Mouse (Mus musculus) urinary bladder, postnatal 10 days (tissue): ENCODE data around the gene Tctn1.

Experiments
- DNase-seq: peaks from one replicate; pipeline ENCODE4 v3.0.0; 2022; ENCODE audit warnings: low spot score

Gene Tctn1

GRCm38 (mm10) chr5:122285029-122285766, 20.9 kb upstream of the Tctn1 start:
- no peak for DNase-seq

DNA sequence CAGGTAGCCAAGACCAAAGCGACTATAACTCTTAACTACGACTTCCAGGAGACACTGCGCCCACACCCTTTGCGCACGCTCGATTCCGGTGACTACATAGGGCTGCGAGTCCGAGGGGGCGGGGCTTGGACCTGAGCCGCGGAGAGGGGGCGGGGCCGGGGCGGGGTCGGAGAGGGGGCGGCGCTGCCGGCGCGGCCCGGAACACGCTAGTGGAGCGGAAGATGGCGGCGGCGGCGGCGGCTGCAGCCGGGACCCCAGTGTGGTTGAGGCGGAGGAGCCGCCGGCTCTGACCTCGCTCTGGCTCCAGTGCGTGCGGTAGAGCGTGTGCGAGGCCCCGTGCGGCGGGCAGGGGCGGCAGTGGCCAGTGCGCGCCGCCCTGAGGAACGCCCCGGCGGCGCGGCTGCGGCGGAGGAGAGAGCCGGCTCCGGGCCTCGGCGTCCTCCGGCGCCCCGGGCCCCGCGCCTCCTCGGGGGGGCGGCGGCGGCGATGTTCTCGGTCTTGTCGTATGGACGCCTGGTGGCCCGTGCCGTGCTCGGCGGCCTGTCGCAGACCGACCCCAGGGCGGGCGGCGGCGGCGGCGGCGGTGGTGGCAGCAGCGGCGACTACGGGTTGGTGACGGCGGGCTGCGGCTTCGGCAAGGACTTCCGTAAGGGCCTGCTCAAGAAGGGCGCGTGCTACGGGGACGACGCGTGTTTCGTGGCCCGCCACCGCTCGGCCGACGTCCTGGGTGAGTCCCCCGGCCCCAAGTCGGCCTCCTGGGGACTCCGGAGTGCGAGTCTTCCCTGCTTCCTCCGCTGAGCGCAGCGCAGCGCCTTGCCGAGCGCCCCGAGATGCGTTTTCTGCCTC, 20.1 kb upstream of the Tctn1 start, which contains the start of gene Pptc7:
TSS of gene Pptc7 (plus strand) at position 183 of the 846 bp plus-strand sequence.
- peak; percentile 75 for DNase-seq

GRCm38 (mm10) chr5:122283828-122284182, 19.5 kb upstream of the Tctn1 start:
- DNase-seq = no peak

DNA sequence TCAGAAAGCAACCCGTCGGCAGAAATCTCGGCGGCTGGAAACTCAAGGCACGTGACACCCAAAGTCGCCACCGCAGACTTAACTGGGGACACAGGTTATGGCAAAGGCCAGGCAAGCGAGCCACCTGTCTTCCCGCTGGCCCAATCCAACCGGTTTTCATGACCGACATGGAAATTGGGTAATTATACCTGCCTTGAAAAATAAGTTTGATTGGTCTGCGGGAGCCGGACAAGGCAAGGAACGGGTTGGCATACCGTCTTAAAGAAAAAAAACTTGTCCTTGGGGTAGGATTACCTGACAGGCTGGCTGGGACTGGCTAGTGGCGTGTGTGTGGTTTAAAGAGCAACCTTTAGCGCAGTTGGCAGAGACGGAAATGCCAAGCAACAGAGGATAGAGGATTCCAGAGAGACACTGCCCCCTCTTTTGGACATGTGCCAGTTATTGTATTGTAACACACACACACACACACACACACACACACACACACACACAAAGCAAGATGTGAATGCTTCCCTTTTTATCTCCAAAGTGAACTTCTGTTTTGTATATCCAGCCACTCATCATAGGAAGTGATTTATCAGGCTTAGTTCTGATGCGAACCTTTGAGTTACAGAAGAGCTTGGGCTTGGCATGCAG, 16.7 kb upstream of the Tctn1 start:
- DNase-seq = no peak

DNA sequence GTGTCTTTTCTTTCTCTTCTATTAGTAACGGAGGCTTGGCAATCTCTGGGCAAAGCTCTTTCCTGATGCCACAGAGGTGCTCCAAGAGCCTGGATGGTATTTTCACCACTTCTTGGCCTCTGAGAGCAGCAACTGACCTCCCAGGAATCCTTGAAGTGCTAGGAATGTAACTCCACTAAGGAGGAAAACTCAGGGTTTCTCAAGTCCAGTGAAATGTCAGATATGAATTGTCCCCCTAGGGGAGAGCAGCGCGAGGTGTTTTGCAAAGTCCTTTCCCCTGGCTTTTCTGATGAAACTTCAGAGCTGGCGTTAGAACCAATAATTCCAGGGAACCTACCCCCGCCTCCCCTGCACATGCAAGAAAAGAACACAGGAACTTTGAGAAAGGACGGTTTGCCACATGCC, 16.2 kb upstream of the Tctn1 start:
- DNase-seq = no peak

- DNase-seq = no peak
These were observed 15.7 kb upstream of the Tctn1 start for GRCm38 (mm10) chr5:122279799-122280421.

DNA sequence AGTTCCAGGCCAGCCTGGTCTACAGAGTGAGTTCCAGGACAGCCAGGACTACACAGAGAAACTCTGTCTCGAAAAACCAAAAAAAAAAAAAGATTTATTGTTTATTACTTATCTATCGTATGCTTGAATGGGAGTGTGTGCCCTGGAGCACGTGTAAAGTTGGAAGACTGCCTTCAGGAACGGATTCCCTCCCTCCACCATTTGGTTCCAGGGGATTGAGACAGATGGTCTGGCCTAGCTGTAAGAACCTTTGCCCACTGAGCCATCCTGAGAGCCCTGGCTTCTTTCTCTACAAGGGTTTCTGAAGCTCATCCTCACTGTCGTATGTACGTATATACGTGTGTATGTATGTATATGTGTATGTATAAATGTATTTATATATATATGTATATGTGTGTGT, 14.7 kb upstream of the Tctn1 start:
- no peak for DNase-seq

GRCm38 (mm10) chr5:122274785-122275184, 10.5 kb upstream of the Tctn1 start:
- no peak for DNase-seq

- DNase-seq = no peak
These were observed 8.6 kb upstream of the Tctn1 start for GRCm38 (mm10) chr5:122272821-122273220.

- DNase-seq = no peak
These were observed 4.8 kb upstream of the Tctn1 start for GRCm38 (mm10) chr5:122268858-122269604.

GRCm38 (mm10) chr5:122267899-122268298, 3.6 kb upstream of the Tctn1 start:
- no peak for DNase-seq

DNA sequence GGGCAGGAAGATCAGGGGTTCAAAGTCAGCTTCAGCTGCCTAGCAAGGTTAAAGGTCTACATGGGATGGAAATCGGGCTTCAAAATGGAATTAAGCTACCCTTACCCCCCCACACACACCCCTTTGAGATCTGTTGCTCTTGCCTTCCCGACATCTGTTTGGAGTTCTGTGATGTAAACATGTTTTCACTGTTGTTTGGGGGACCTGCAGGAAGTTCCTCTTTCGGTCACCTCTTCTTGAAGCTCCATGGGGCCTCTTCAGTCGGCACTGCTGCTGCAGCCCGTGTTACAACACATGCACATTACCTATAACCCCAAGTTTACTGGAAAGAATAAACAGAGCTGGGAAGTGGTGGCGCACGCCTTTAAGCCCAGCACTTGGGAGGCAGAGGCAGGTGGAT, 2.9 kb upstream of the Tctn1 start:
- DNase-seq = no peak

DNA sequence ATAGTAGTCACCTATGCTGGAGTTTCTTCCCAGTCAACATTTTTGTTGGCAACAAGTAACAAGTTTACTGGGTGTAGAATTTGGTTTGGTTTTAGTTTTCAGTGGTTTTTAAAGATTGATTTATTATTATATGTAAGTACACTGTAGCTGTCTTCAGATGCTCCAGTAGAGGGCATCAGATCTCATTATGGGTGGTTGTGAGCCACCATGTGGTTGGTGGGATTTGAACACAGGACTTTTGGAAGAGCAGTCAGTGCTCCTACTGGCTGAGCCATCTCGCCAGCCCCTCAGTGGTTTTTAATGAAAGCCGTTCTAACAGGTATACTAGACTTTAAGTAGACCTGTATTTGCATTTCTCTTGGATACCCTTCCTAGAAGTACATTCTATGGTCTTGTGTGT, 1.7 kb upstream of the Tctn1 start:
- DNase-seq = no peak

GRCm38 (mm10) chr5:122265187-122265586, 927 bp upstream of the Tctn1 start:
- DNase-seq = no peak

- DNase-seq = no peak
These were observed 2.2 kb downstream of the Tctn1 start for GRCm38 (mm10) chr5:122262104-122262503.

GRCm38 (mm10) chr5:122258027-122258741, 6.1 kb downstream of the Tctn1 start:
- DNase-seq = no peak

- DNase-seq = no peak
These were observed 12.2 kb downstream of the Tctn1 start for GRCm38 (mm10) chr5:122251895-122252606.

DNA sequence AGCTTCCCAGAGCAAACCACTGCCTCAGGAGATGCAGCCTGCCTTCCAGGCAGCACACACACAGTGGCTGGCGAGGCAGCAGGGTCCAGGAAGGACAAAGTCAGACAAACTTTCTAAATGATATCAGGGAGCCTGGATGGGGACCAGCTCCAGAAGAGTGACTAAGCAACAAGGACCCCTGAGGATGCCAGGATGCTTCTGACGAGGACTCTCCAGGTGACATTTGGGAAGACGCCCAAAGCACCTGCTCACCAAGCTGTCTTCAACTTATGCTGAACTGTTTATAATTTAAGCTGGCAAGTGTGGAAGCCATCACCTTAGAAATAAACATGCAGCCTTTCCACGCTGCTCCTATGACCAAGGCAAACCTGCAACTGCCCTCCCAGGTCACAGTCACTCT, 15.0 kb downstream of the Tctn1 start:
- DNase-seq = no peak

- DNase-seq = no peak
These were observed 16.3 kb downstream of the Tctn1 start for GRCm38 (mm10) chr5:122247934-122248333.

GRCm38 (mm10) chr5:122247529-122247928, 16.7 kb downstream of the Tctn1 start:
- no peak for DNase-seq
